Mouse (Mus musculus): Measurements from ENCODE around the gene Gm17604. TPM values are rescaled to one million over a fixed set of nuclear protein-coding genes. Genes with fewer than 3 reads are reported as not detected.

The Gm17604 gene
- polyA plus RNA-seq (2021; fragmentation: Nextera tagmentation), result not detected in 2 replicates
- long read RNA-seq, experiment 1, result 0 reads
- long read RNA-seq, experiment 2, result 0 reads

DNA sequence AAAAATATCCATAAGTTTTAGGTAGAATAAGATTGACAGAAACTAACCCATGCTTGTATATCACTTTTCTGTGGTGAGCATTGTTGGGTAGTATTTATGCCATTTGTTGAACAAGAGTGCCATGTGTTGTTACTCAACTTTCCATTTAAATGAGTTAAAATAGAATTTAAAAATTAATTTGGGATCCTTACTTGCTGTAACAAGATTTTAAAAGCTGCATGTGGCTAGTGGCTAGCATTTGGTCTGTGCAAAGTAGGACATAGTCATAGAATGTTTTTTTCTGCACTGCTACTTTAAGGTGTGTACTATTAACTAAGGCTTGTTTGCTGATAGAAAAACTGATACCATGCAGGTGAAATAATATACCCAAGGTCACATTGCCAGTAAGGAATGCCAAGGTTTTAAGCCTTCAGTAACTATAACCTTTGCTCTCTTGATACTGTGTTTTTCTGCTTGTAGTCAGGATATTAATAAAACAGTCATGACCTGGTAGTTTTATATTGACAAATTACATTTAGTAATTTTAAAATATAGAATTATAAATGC, at the start of gene Gm17604:
Gene Gm17604, minus strand, starts transcription at position 51 of the 546 bp plus-strand sequence.

DNA sequence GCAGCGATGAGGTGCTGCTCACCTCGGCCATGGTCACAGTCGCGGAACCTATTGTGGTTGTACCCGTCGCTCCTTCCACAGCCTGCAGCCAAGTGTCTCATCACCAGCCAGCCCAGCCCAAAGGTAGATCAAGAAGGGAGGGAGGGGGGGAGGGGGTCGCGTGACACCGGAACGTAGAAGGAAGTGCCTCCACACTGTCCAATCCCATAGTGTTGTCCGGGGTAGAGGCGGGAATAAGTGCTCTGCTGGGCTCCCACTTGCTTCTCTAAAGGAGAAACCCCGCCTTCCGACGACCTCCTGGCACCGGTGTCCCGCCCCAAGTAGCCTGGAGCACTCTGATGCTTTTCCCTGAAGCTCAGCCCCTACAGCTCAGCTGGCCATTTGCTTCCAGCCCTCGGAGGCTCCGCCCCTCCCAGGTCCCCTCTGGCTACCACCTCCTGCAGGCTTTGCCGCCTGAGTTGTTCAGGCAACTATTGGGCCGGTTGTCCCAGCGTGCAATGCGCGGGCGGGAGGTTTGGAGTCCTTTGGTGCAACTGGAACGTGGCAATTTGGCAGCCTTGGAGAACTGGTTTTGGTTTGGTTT, 24.3 kb downstream of the Gm17604 start, which contains the start of the genes Mospd2 and Fancb:
Gene Mospd2, minus strand, starts transcription at position 183 of the 583 bp plus-strand sequence.
Gene Fancb, plus strand, starts transcription at position 400 of the 583 bp plus-strand sequence.

Other genes starting within 250 kb of the Gm17604 start
- gene Mospd2, start 24.5 kb downstream of the Gm17604 start, polyA plus RNA-seq (2021; fragmentation: Nextera tagmentation), result 4.0 and 4.5 TPM in 2 replicates
- gene Fancb, start 24.2 kb downstream of the Gm17604 start, polyA plus RNA-seq (2021; fragmentation: Nextera tagmentation), result 0.89 and 0.95 TPM in 2 replicates

Data from layer of hippocampus, adult 6 months (tissue).